Mouse (Mus musculus) adrenal gland, postnatal 10 days (tissue): Measurements from ENCODE around the gene B230118H07Rik. TPM values are rescaled to one million over a fixed set of nuclear protein-coding genes. Genes with fewer than 3 reads are reported as not detected.
"Not testable (repeated sequence)": the region's sequence is repeated elsewhere in the genome, so short reads cannot be mapped to it uniquely, and the experiment has no call there.

Experiments
- DNase-seq: peaks from one replicate; pipeline ENCODE4 v3.0.0; 2021; ENCODE audit warnings: mixed read lengths
- total RNA-seq, 2 experiments: library from RNA; stranded (reverse); gene quantifications; 2 replicates each; pipeline ENCODE4 v1.2.3; 2021

Gene B230118H07Rik
- total RNA-seq, 2 experiments from 2014 or later, result 37.1 to 46.2 TPM

GRCm38 (mm10) chr2:101592023-101592841 is 57.1 kb downstream of the B230118H07Rik start:
- DNase-seq, result no peak

GRCm38 (mm10) chr2:101591356-101591755 is 58.0 kb downstream of the B230118H07Rik start:
- no peak for DNase-seq

GRCm38 (mm10) chr2:101581418-101581817 is 67.9 kb downstream of the B230118H07Rik start:
- no peak for DNase-seq

GRCm38 (mm10) chr2:101580977-101581376 is 68.4 kb downstream of the B230118H07Rik start:
- no peak for DNase-seq

- no peak for DNase-seq
Measured at GRCm38 (mm10) chr2:101580428-101580827, 68.9 kb downstream of the B230118H07Rik start.

- no peak for DNase-seq
Measured at GRCm38 (mm10) chr2:101580027-101580426, 69.3 kb downstream of the B230118H07Rik start.

- DNase-seq, result no peak
Measured at GRCm38 (mm10) chr2:101577243-101577642, 72.1 kb downstream of the B230118H07Rik start.

GRCm38 (mm10) chr2:101569230-101569629 is 80.1 kb downstream of the B230118H07Rik start:
- DNase-seq, result no peak

- DNase-seq, result no peak
Measured at GRCm38 (mm10) chr2:101567490-101567889, 81.8 kb downstream of the B230118H07Rik start.

GRCm38 (mm10) chr2:101563776-101564175 is 85.6 kb downstream of the B230118H07Rik start:
- DNase-seq, result peak; percentile 23

GRCm38 (mm10) chr2:101563206-101563605 is 86.1 kb downstream of the B230118H07Rik start:
- no peak for DNase-seq

- no peak for DNase-seq
Measured at GRCm38 (mm10) chr2:101559431-101559830, 89.9 kb downstream of the B230118H07Rik start.

- DNase-seq, result no peak
Measured at GRCm38 (mm10) chr2:101555886-101556285, 93.4 kb downstream of the B230118H07Rik start.

GRCm38 (mm10) chr2:101553851-101554250 is 95.5 kb downstream of the B230118H07Rik start:
- no peak for DNase-seq

GRCm38 (mm10) chr2:101552301-101552700 is 97.0 kb downstream of the B230118H07Rik start:
- DNase-seq, result no peak

- no peak for DNase-seq
Measured at GRCm38 (mm10) chr2:101551026-101551719, 98.2 kb downstream of the B230118H07Rik start.

- no peak for DNase-seq
Measured at GRCm38 (mm10) chr2:101550176-101550575, 99.2 kb downstream of the B230118H07Rik start.

- DNase-seq, result no peak
Measured at GRCm38 (mm10) chr2:101548866-101549265, 100.5 kb downstream of the B230118H07Rik start.

- DNase-seq, result no peak
Measured at GRCm38 (mm10) chr2:101545593-101545992, 103.7 kb downstream of the B230118H07Rik start.

- peak; percentile 6 for DNase-seq
Measured at GRCm38 (mm10) chr2:101543704-101544417, 105.5 kb downstream of the B230118H07Rik start.

- DNase-seq, result not testable (repeated sequence)
Measured at GRCm38 (mm10) chr2:101536887-101537286, 112.4 kb downstream of the B230118H07Rik start.

- DNase-seq, result no peak
Measured at GRCm38 (mm10) chr2:101533741-101534140, 115.6 kb downstream of the B230118H07Rik start.
